Mouse (Mus musculus): Measurements from ENCODE around the gene Tmod1. TPM values are rescaled to one million over a fixed set of nuclear protein-coding genes. Genes with fewer than 3 reads are reported as not detected.

Gene Tmod1
- polyA plus RNA-seq (2015; fragmentation: Nextera tagmentation; extraction: Ambion mirVana) = 2.4 TPM in 2 replicates

GRCm38 (mm10) chr4:46038892-46039751, at the start of gene Tmod1:
TSS of gene Tmod1 (plus strand) at chr4:46038935.

GRCm38 (mm10) chr4:46138287-46139222, 99.8 kb downstream of the Tmod1 start, which contains the start of the genes Ncbp1 and Tstd2:
TSS of gene Ncbp1 (plus strand) at chr4:46138613.
TSS of gene Tstd2 (minus strand) at chr4:46138694.

Other genes with a start within 250 kb of the Tmod1 start
- 15.5 and 19.1 TPM in 2 replicates for gene Aldh1b1, start 239.9 kb upstream of the Tmod1 start, polyA plus RNA-seq (2015; fragmentation: Nextera tagmentation; extraction: Ambion mirVana)
- gene Igfbpl1, start 212.0 kb upstream of the Tmod1 start, polyA plus RNA-seq (2015; fragmentation: Nextera tagmentation; extraction: Ambion mirVana) = 4.0 and 5.4 TPM in 2 replicates
- gene Stra6l, start 190.3 kb upstream of the Tmod1 start, polyA plus RNA-seq (2015; fragmentation: Nextera tagmentation; extraction: Ambion mirVana) = 0.25 and 0.41 TPM in 2 replicates
- 0.66 and 0.94 TPM in 2 replicates for gene Ccdc180, start 148.6 kb upstream of the Tmod1 start, polyA plus RNA-seq (2015; fragmentation: Nextera tagmentation; extraction: Ambion mirVana)
- 26.5 and 26.8 TPM in 2 replicates for gene Tdrd7, start 73.6 kb upstream of the Tmod1 start, polyA plus RNA-seq (2015; fragmentation: Nextera tagmentation; extraction: Ambion mirVana)
- 41.2 and 42.5 TPM in 2 replicates for gene Ncbp1, start 99.7 kb downstream of the Tmod1 start, polyA plus RNA-seq (2015; fragmentation: Nextera tagmentation; extraction: Ambion mirVana)
- gene Tstd2, start 99.8 kb downstream of the Tmod1 start, polyA plus RNA-seq (2015; fragmentation: Nextera tagmentation; extraction: Ambion mirVana) = 16.2 and 17.8 TPM in 2 replicates
- gene Xpa, start 157.4 kb downstream of the Tmod1 start, polyA plus RNA-seq (2015; fragmentation: Nextera tagmentation; extraction: Ambion mirVana) = 30.3 and 30.4 TPM in 2 replicates